Mouse (Mus musculus) neural tube, embryonic 11.5 days (tissue): ENCODE data around the gene Gm10134. TPM values are rescaled to one million over a fixed set of nuclear protein-coding genes. Genes with fewer than 3 reads are reported as not detected.

Experiments
- ATAC-seq: fragments of 200-750 bp; cut with Nextera tagmentation; 2 replicates; pipeline ENCODE4 v1.8.0; 2017; ENCODE audit warnings: moderate number of reproducible peaks, mild to moderate bottlenecking, moderate TSS enrichment, moderate library complexity; ENCODE audit not compliant: insufficient read depth, low FRiP score, low TSS enrichment
- DNase-seq: peaks from one replicate; pipeline ENCODE4 v3.0.0-alpha.2; 2015; ENCODE audit warnings: low spot score
- H3K27ac ChIP-seq: fragments of 300-500 bp; sonication (generic); 2 replicates; pipeline ENCODE4 v1.5.1; 2014; ENCODE audit warnings: low read depth, mild to moderate bottlenecking, low read length
- H3K27me3 ChIP-seq: fragments of 300-500 bp; sonication (generic); 2 replicates; pipeline ENCODE4 v1.6.1; 2014; ENCODE audit warnings: mild to moderate bottlenecking, low read length, mixed read lengths; ENCODE audit not compliant: control insufficient read depth, insufficient read depth
- H3K36me3 ChIP-seq: fragments of 300-500 bp; sonication (generic); 2 replicates; pipeline ENCODE4 v1.6.1; 2014; ENCODE audit warnings: mild to moderate bottlenecking, low read length, moderate library complexity, mixed read lengths; ENCODE audit not compliant: control insufficient read depth, insufficient read depth
- H3K4me1 ChIP-seq: fragments of 300-500 bp; sonication (generic); 2 replicates; pipeline ENCODE4 v1.6.1; 2014; ENCODE audit warnings: low read length, mixed read lengths; ENCODE audit not compliant: control insufficient read depth, insufficient read depth
- H3K4me2 ChIP-seq: fragments of 300-500 bp; sonication (generic); 2 replicates; pipeline ENCODE4 v1.6.1; 2014; ENCODE audit warnings: low read depth, mild to moderate bottlenecking, moderate library complexity
- H3K4me3 ChIP-seq: fragments of 300-500 bp; sonication (generic); 2 replicates; pipeline ENCODE4 v1.5.1; 2014; ENCODE audit warnings: low read depth, low read length
- H3K9ac ChIP-seq: fragments of 300-500 bp; sonication (generic); 2 replicates; pipeline ENCODE4 v1.6.1; 2014; ENCODE audit warnings: mild to moderate bottlenecking, low read length
- H3K9me3 ChIP-seq: fragments of 300-500 bp; sonication (generic); 2 replicates; pipeline ENCODE4 v1.6.1; 2016; ENCODE audit warnings: low read length; ENCODE audit not compliant: control insufficient read depth
- WGBS: fragments of 180-500 bp; shearing (Covaris S2); extraction: QIAGEN DNeasy Blood & Tissue Kit; methylation state at CpG from one replicate; pipeline ENCODE4 v1.1.7; 2014; 5-methylcytosine and 5-hydroxymethylcytosine counted together
- polyA plus RNA-seq: library from polyadenylated mRNA; unstranded; fragments of >200 nt; fragmentation: Nextera tagmentation; extraction: Ambion mirVana; gene quantifications from 2 replicates; pipeline ENCODE4 v1.2.1, GENCODE M21; 2014

Gene Gm10134
- polyA plus RNA-seq, 1 experiment from 2014 or later = not detected

DNA sequence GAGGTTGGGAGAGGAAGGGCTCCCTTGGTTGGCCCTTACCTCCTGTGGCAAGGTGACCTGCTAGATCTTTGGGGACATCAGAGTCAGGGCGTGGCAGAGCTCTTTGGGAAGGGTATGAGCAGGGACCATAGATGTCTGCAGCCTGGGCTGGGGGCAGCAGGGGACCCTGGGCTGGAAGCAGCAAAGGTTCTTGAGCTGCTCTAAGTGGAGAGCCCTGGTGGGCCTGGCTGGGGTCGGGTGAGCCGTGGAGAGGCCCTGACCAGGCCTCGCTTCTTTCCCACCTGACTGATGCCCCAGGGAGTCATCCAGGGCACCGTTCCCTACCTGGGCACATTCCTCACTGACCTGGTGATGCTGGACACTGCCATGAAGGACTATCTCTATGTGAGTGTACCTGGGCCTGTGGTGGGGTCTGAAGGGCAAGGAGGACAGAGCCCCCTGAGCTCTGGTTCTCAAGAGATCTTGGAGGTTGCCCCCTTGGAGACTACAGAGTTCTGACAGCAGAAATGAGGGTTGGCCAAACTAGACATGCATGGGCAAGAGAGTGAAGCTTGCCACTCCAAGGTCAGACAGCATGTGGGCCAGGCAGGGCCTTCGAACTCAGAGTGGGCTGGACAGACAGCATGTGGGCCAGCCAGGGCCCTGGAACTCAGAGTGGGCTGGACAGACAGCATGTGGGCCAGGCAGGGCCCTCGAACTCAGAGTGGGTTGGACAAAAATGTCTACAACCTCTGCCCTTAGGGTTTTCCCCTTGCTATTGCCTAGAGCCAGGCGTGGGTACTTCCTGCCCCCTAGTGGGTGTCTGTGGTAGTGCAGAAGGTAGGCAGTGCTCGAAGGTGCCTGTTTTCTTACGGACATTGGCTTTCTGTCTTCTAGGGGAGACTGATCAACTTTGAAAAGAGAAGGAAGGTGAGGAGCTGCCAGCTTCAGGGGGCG, 41.6 kb downstream of the Gm10134 start:
- 60% methylated on average over 11 of the region's 11 CpGs for WGBS

DNA sequence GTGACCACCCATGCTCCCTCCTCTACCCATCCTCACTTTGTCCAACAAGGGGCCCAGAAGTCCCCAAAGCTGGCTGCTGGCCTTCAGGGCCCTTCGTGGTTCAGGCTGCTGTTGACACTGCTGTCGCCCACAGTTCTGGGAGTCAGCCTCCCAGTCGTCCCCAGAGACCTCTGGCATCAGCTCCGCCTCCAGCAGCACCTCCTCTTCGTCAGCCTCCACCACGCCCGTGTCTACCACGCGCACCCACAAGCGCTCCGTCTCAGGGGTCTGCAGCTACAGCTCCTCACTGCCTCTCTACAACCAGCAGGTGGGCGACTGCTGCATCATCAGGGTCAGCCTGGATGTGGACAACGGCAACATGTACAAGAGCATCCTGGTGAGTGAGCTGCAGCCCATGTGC, 43.3 kb downstream of the Gm10134 start:
- Histone ChIP-seq H3K4me1 (no peaks in the 10 kb centered on the region), H3K9me3 (no peaks in the 10 kb centered on the region), H3K27me3 (no peaks in the 10 kb centered on the region), H3K9ac (no peak overlapping the region), H3K4me2 (no peak overlapping the region), H3K36me3 (peaks cover 30% of the 10 kb centered on the region), H3K27ac (no peak overlapping the region), H3K4me3 (no peak overlapping the region)
- no peak for ATAC-seq
- no peak for DNase-seq
- WGBS = 90% methylated on average over 13 of the region's 13 CpGs

More for the DNA sequence above, 41.6 kb downstream of the Gm10134 start:
- no peaks in the 10 kb centered on the region for H3K9me3 ChIP-seq
- H3K36me3 ChIP-seq = peaks cover 36% of the 10 kb centered on the region
- DNase-seq (peak; percentile 82), ATAC-seq (no peak; the same call in 1 of the 2 replicates)
- no peak overlapping the region for H3K27ac ChIP-seq
- H3K4me1 ChIP-seq = no peaks in the 10 kb centered on the region
- no peak overlapping the region for H3K9ac ChIP-seq
- no peak overlapping the region for H3K4me2 ChIP-seq
- no peak overlapping the region for H3K4me3 ChIP-seq
- H3K27me3 ChIP-seq = no peaks in the 10 kb centered on the region

DNA sequence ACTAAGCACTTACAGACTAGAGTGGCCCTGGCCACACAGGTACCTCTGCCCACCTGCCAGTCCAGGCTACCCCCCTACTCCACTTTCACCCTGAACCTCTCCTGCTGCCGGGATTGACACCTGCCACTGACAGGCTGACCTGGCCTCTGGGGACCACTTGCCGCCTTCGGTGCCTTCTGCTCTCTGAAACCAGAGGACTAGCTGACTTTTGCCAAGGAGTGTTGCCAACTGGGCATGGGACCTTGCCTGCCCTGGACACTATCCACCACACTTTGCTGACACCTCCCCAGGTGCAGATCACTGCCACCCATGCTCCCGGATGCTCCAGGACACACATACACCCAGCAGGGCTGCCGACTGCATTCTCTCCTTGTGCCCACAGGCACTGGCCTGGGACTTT, 46.4 kb downstream of the Gm10134 start:
- Histone ChIP-seq H3K4me3 (no peak overlapping the region), H3K27ac (no peak overlapping the region), H3K36me3 (peaks cover 24% of the 10 kb centered on the region), H3K27me3 (no peaks in the 10 kb centered on the region), H3K4me2 (no peak overlapping the region), H3K9ac (no peak overlapping the region), H3K4me1 (no peaks in the 10 kb centered on the region), H3K9me3 (no peaks in the 10 kb centered on the region)
- WGBS = 97% methylated on average over 5 of the region's 5 CpGs
- ATAC-seq (no peak), DNase-seq (no peak)

Other genes with a start within 250 kb of the Gm10134 start
- gene Ppp1r26, start 59.3 kb upstream of the Gm10134 start, polyA plus RNA-seq = 4.0 and 5.0 TPM in 2 replicates
- 0.42 and 0.99 TPM in 2 replicates for gene 1700007K13Rik, start 39.8 kb upstream of the Gm10134 start, polyA plus RNA-seq
- gene Mrps2, start 38.0 kb upstream of the Gm10134 start, polyA plus RNA-seq = 66.7 and 66.9 TPM in 2 replicates
- 0.82 TPM in 1 of 2 replicates, not detected in the other for gene Gbgt1, start 9.2 kb upstream of the Gm10134 start, polyA plus RNA-seq
- gene Ralgds, start 7.0 kb downstream of the Gm10134 start, polyA plus RNA-seq = 62.8 and 86.7 TPM in 2 replicates
- gene Cel, start 57.3 kb downstream of the Gm10134 start, polyA plus RNA-seq = not detected in 2 replicates
- gene Gtf3c5, start 77.7 kb downstream of the Gm10134 start, polyA plus RNA-seq = 39.7 and 43.8 TPM in 2 replicates
- 2.6 and 3.3 TPM in 2 replicates for gene Gfi1b, start 115.9 kb downstream of the Gm10134 start, polyA plus RNA-seq
- gene Tsc1, start 135.1 kb downstream of the Gm10134 start, polyA plus RNA-seq = 24.1 TPM in 2 replicates
- gene Spaca9, start 193.6 kb downstream of the Gm10134 start, polyA plus RNA-seq = 0.99 and 1.2 TPM in 2 replicates
- 0.34 and 0.41 TPM in 2 replicates for gene Ak8, start 194.1 kb downstream of the Gm10134 start, polyA plus RNA-seq